Mouse (Mus musculus) neural tube, embryonic 14.5 days (tissue): ENCODE results near the gene Sema3a. TPM values are rescaled to one million over a fixed set of nuclear protein-coding genes. Genes with fewer than 3 reads are reported as not detected.

ENCODE experiments used
- ATAC-seq: fragments of 200-750 bp; cut with Nextera tagmentation; 2 replicates; pipeline ENCODE4 v1.8.0; 2017; ENCODE audit warnings: low read depth, mild to moderate bottlenecking, moderate TSS enrichment, moderate library complexity
- H3K27ac ChIP-seq: fragments of 300-500 bp; sonication (generic); 2 replicates; pipeline ENCODE4 v1.5.1; 2014; ENCODE audit warnings: low read depth, mild to moderate bottlenecking, control low read depth, low read length, moderate library complexity, mixed read lengths
- H3K27me3 ChIP-seq: fragments of 300-500 bp; sonication (generic); 2 replicates; pipeline ENCODE4 v1.6.1; 2014; ENCODE audit warnings: low read length; ENCODE audit not compliant: control insufficient read depth, insufficient read depth
- H3K36me3 ChIP-seq: fragments of 300-500 bp; sonication (generic); 2 replicates; pipeline ENCODE4 v1.6.1; 2014; ENCODE audit warnings: low read length, mixed read lengths; ENCODE audit not compliant: control insufficient read depth, insufficient read depth
- H3K4me1 ChIP-seq: fragments of 300-500 bp; sonication (generic); 2 replicates; pipeline ENCODE4 v1.6.1; 2014; ENCODE audit warnings: low read length; ENCODE audit not compliant: control insufficient read depth, insufficient read depth
- H3K4me2 ChIP-seq: fragments of 300-500 bp; sonication (generic); 2 replicates; pipeline ENCODE4 v1.6.1; 2014; ENCODE audit warnings: mild to moderate bottlenecking, low read depth, low read length, control low read depth
- H3K4me3 ChIP-seq: fragments of 300-500 bp; sonication (generic); 2 replicates; pipeline ENCODE4 v1.5.1; 2014; ENCODE audit warnings: low read depth, low read length, control low read depth, mixed read lengths
- H3K9ac ChIP-seq: fragments of 300-500 bp; sonication (generic); replicated peaks from 2 replicates; pipeline ENCODE4 v1.6.1; 2014; ENCODE audit warnings: low read depth, mild to moderate bottlenecking, control low read depth, low read length, mixed read lengths
- H3K9me3 ChIP-seq: fragments of 300-500 bp; sonication (generic); 2 replicates; pipeline ENCODE4 v1.6.1; 2016; ENCODE audit warnings: low read length; ENCODE audit not compliant: control insufficient read depth
- WGBS: fragments of 180-500 bp; shearing (Covaris S2); extraction: QIAGEN DNeasy Blood & Tissue Kit; methylation state at CpG from one replicate; pipeline ENCODE4 v1.1.7; 2014; 5-methylcytosine and 5-hydroxymethylcytosine counted together
- polyA plus RNA-seq: library from polyadenylated mRNA; unstranded; fragments of >200 nt; fragmentation: Nextera tagmentation; extraction: Ambion mirVana; gene quantifications from 2 replicates; pipeline ENCODE4 v1.2.1, GENCODE M21; 2014

Sema3a gene
- polyA plus RNA-seq, 1 experiment from 2014 or later: 34.6 TPM

- H3K4me1 ChIP-seq: no peaks in the 10 kb centered on the region
- H3K27me3 ChIP-seq: no peaks in the 10 kb centered on the region
- no peak overlapping the region for H3K9ac ChIP-seq
- H3K27ac ChIP-seq: no peak overlapping the region
- H3K4me2 ChIP-seq: no peak overlapping the region
- H3K9me3 ChIP-seq: no peaks in the 10 kb centered on the region
- H3K4me3 ChIP-seq: no peak overlapping the region
- no peak for ATAC-seq
- WGBS: 69% methylated on average over 3 of the region's 3 CpGs
- no peaks in the 10 kb centered on the region for H3K36me3 ChIP-seq
Measured at GRCm38 (mm10) chr5:13263539-13263938, 138.3 kb downstream of the Sema3a start.

- H3K27me3 ChIP-seq: no peaks in the 10 kb centered on the region
- WGBS: 18% methylated on average over 4 of the region's 4 CpGs
- peaks cover 5% of the 10 kb centered on the region; the same call in 1 of the 2 replicates for H3K4me1 ChIP-seq
- peak; percentile 75; the same call in 1 of the 2 replicates for ATAC-seq
- no peaks in the 10 kb centered on the region for H3K9me3 ChIP-seq
- H3K27ac ChIP-seq: no peak overlapping the region
- no peak overlapping the region for H3K9ac ChIP-seq
- no peak overlapping the region for H3K4me2 ChIP-seq
- no peaks in the 10 kb centered on the region for H3K36me3 ChIP-seq
- no peak overlapping the region for H3K4me3 ChIP-seq
Measured at GRCm38 (mm10) chr5:13312667-13313066, 187.5 kb downstream of the Sema3a start.

GRCm38 (mm10) chr5:13313977-13314376 lies 188.8 kb downstream of the Sema3a start:
- Histone ChIP-seq H3K4me3 (no peak overlapping the region), H3K27me3 (no peaks in the 10 kb centered on the region), H3K4me1 (peaks cover 5% of the 10 kb centered on the region; the same call in 1 of the 2 replicates), H3K27ac (no peak overlapping the region), H3K9me3 (no peaks in the 10 kb centered on the region), H3K4me2 (no peak overlapping the region), H3K36me3 (no peaks in the 10 kb centered on the region), H3K9ac (no peak overlapping the region)
- 16% methylated on average over 6 of the region's 6 CpGs for WGBS
- peak; percentile 90 for ATAC-seq

- WGBS: 45% methylated on average over 5 of the region's 5 CpGs
- ATAC-seq: no peak
Measured at GRCm38 (mm10) chr5:13318728-13319429, 193.7 kb downstream of the Sema3a start.

GRCm38 (mm10) chr5:13320138-13320537 lies 194.9 kb downstream of the Sema3a start:
- Histone ChIP-seq H3K9me3 (no peaks in the 10 kb centered on the region), H3K4me1 (no peaks in the 10 kb centered on the region), H3K36me3 (no peaks in the 10 kb centered on the region), H3K27me3 (no peaks in the 10 kb centered on the region), H3K27ac (no peak overlapping the region), H3K4me3 (no peak overlapping the region), H3K9ac (no peak overlapping the region), H3K4me2 (no peak overlapping the region)
- no peak for ATAC-seq
- 68% methylated on average over 3 of the region's 3 CpGs for WGBS

More at GRCm38 (mm10) chr5:13318728-13319429, 193.7 kb downstream of the Sema3a start:
- no peak overlapping the region for H3K27ac ChIP-seq
- no peak overlapping the region for H3K9ac ChIP-seq
- H3K27me3 ChIP-seq: no peaks in the 10 kb centered on the region
- H3K4me1 ChIP-seq: no peaks in the 10 kb centered on the region
- H3K4me3 ChIP-seq: no peak overlapping the region
- H3K4me2 ChIP-seq: no peak overlapping the region
- no peaks in the 10 kb centered on the region for H3K36me3 ChIP-seq
- no peaks in the 10 kb centered on the region for H3K9me3 ChIP-seq

GRCm38 (mm10) chr5:13327281-13327680 lies 202.1 kb downstream of the Sema3a start:
- Histone ChIP-seq H3K9me3 (no peaks in the 10 kb centered on the region), H3K4me3 (no peak overlapping the region), H3K27me3 (no peaks in the 10 kb centered on the region), H3K9ac (no peak overlapping the region), H3K4me1 (no peaks in the 10 kb centered on the region), H3K27ac (no peak overlapping the region), H3K4me2 (no peak overlapping the region), H3K36me3 (no peaks in the 10 kb centered on the region)
- WGBS: 62% methylated on average over 5 of the region's 5 CpGs
- ATAC-seq: no peak

- 74% methylated on average over 2 of the region's 2 CpGs for WGBS
- Histone ChIP-seq H3K36me3 (no peaks in the 10 kb centered on the region), H3K4me2 (no peak overlapping the region), H3K9me3 (no peaks in the 10 kb centered on the region), H3K27ac (no peak overlapping the region), H3K9ac (no peak overlapping the region), H3K4me3 (no peak overlapping the region), H3K4me1 (no peaks in the 10 kb centered on the region), H3K27me3 (no peaks in the 10 kb centered on the region)
- ATAC-seq: no peak
Measured at GRCm38 (mm10) chr5:13331412-13331811, 206.2 kb downstream of the Sema3a start.

- no peak overlapping the region for H3K27ac ChIP-seq
- H3K27me3 ChIP-seq: no peaks in the 10 kb centered on the region
- H3K9me3 ChIP-seq: no peaks in the 10 kb centered on the region
- WGBS: 93% methylated on average over 1 of the region's 1 CpGs
- no peak overlapping the region for H3K9ac ChIP-seq
- no peak overlapping the region for H3K4me2 ChIP-seq
- no peaks in the 10 kb centered on the region for H3K36me3 ChIP-seq
- no peak overlapping the region for H3K4me3 ChIP-seq
- ATAC-seq: no peak
- H3K4me1 ChIP-seq: no peaks in the 10 kb centered on the region
Measured at GRCm38 (mm10) chr5:13337665-13338064, 212.5 kb downstream of the Sema3a start.

- H3K4me3 ChIP-seq: no peak overlapping the region
- 81% methylated on average over 4 of the region's 4 CpGs for WGBS
- no peak overlapping the region for H3K4me2 ChIP-seq
- no peak for ATAC-seq
- H3K4me1 ChIP-seq: no peaks in the 10 kb centered on the region
- no peaks in the 10 kb centered on the region for H3K9me3 ChIP-seq
- no peaks in the 10 kb centered on the region for H3K27me3 ChIP-seq
- H3K27ac ChIP-seq: no peak overlapping the region
- no peaks in the 10 kb centered on the region for H3K36me3 ChIP-seq
- no peak overlapping the region for H3K9ac ChIP-seq
Measured at GRCm38 (mm10) chr5:13347068-13347467, 221.9 kb downstream of the Sema3a start.
